Mouse (Mus musculus) Patski (cell line): ENCODE results near the gene Vmn1r125. TPM values are rescaled to one million over a fixed set of nuclear protein-coding genes. Genes with fewer than 3 reads are reported as not detected.
"Not testable (repeated sequence)": the region's sequence is repeated elsewhere in the genome, so short reads cannot be mapped to it uniquely, and the experiment has no call there.

Experiments
- ATAC-seq: fragments of 100-300 bp; one replicate; pipeline ENCODE4 v1.8.0; 2021
- CTCF ChIA-PET: fragments of 350-600 bp; sonication (Branson Sonifier 250); formaldehyde crosslinking; loops from one replicate; lab custom pipeline; 2022; ENCODE audit warnings: inconsistent platforms; lab: Charles Lee
- POLR2A ChIA-PET: fragments of 350-600 bp; sonication (Branson Sonifier 250); formaldehyde crosslinking; loops from one replicate; lab custom pipeline; 2022; ENCODE audit warnings: antibody characterized with exemption, inconsistent platforms; lab: Charles Lee
- DNase-seq: peaks from one replicate; pipeline ENCODE4 v3.0.0-alpha.2; 2011; ENCODE audit warnings: low read depth, low spot score
- H3K27me3 ChIP-seq: fragments of 371-371 bp; one replicate; pipeline ENCODE4 v1.5.1; 2021
- in situ Hi-C: fragments of 300-500 bp; cut with MboI; formaldehyde crosslinking; loops from 3 replicates; pipeline ENCODE4 v1.11.1; 2018; ENCODE audit warnings: low pct_unique_long_range_greater_than_20kb, mixed read lengths
- polyA plus RNA-seq: library from polyadenylated mRNA; unstranded; gene quantifications from one replicate; pipeline ENCODE4 v1.2.3, GENCODE M21; 2021

Vmn1r125 gene
- not detected for polyA plus RNA-seq

- ATAC-seq, POLR2A ChIA-PET, H3K27me3 ChIP-seq, DNase-seq, CTCF ChIA-PET, in situ Hi-C loops: not testable (repeated sequence)
Measured at GRCm38 (mm10) chr7:21271879-21272278, at the start of gene Vmn1r125. TSS of gene Vmn1r125 (plus strand) at chr7:21272179.

GRCm38 (mm10) chr7:21260517-21260916 is 11.5 kb upstream of the Vmn1r125 start, which contains the start of gene Vmn1r124:
TSS of gene Vmn1r124 (minus strand) at chr7:21260617.
- DNase-seq, ATAC-seq, in situ Hi-C loops, POLR2A ChIA-PET, H3K27me3 ChIP-seq, CTCF ChIA-PET: not testable (repeated sequence)

DNA sequence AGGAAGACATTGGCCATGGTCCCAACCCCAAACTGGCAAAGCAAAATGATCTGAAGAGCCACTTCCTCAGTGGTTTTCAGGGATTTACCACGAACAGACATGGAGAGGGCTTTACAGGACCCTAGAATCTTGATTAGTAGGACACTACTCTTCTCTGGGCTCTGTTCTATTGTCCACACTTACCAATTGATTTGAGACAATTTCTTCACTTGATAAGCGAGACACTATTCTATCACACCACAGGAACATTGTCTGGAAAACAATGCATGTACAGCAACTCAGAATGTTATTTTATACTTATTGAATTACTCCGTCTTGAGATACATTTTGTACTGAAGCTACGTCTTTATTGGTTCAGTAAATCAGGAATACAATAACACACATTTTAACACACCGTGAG is 29.4 kb downstream of the Vmn1r125 start, which contains the start of gene Vmn1r126:
Vmn1r126 (minus strand) TSS at position 101 of the 400 bp plus-strand sequence.
- in situ Hi-C loops, CTCF ChIA-PET: not testable (repeated sequence)

DNA sequence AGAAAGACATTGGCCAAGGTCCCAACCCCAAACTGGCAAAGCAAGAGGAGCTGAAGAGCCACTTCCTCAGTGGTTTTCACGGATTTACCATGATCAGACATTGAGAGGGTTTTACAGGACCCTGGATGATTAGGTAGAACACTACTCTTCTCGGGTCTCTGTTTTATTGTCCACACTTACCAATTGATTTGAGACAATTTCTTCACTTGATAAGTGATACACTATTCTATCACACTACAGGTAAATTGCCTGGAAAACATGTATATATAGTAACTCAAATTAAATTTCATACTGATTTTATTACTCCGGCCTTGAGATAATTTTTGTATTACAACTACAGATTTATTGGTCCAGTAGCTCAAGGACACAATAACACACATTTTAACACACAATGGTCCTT is 47.8 kb downstream of the Vmn1r125 start, which contains the start of gene Vmn1r127:
Vmn1r127 (minus strand) TSS at position 101 of the 400 bp plus-strand sequence.
- ATAC-seq, CTCF ChIA-PET, POLR2A ChIA-PET, in situ Hi-C loops, H3K27me3 ChIP-seq, DNase-seq: not testable (repeated sequence)

More for the DNA sequence above, 29.4 kb downstream of the Vmn1r125 start, which contains the start of gene Vmn1r126:
- DNase-seq, H3K27me3 ChIP-seq, POLR2A ChIA-PET, ATAC-seq: not testable (repeated sequence)

Other genes starting within 250 kb of the Vmn1r125 start
- gene Vmn1r120, start 218.4 kb upstream of the Vmn1r125 start, polyA plus RNA-seq, result not detected
- not detected for gene Vmn1r121, start 173.7 kb upstream of the Vmn1r125 start, polyA plus RNA-seq
- not detected for gene Vmn1r122, start 138.1 kb upstream of the Vmn1r125 start, polyA plus RNA-seq
- gene Vmn1r123, start 110.0 kb upstream of the Vmn1r125 start, polyA plus RNA-seq, result not detected
- gene Gm5157, start 81.8 kb upstream of the Vmn1r125 start, polyA plus RNA-seq, result not detected
- not detected for gene Vmn1r124, start 11.6 kb upstream of the Vmn1r125 start, polyA plus RNA-seq
- gene Vmn1r126, start 29.3 kb downstream of the Vmn1r125 start, polyA plus RNA-seq, result not detected
- not detected for gene Vmn1r127, start 47.7 kb downstream of the Vmn1r125 start, polyA plus RNA-seq
- gene Vmn1r128, start 77.2 kb downstream of the Vmn1r125 start, polyA plus RNA-seq, result not detected
- gene Vmn1r129, start 89.1 kb downstream of the Vmn1r125 start, polyA plus RNA-seq, result not detected
- not detected for gene Gm6882, start 160.6 kb downstream of the Vmn1r125 start, polyA plus RNA-seq
- not detected for gene Vmn1r130, start 239.6 kb downstream of the Vmn1r125 start, polyA plus RNA-seq